Mouse (Mus musculus) kidney, adult 2 months (tissue): Measurements from ENCODE around the gene Plin5. TPM values are rescaled to one million over a fixed set of nuclear protein-coding genes. Genes with fewer than 3 reads are reported as not detected.

Experiments
- DNase-seq: peaks from one replicate; pipeline ENCODE4 v3.0.0; 2021
- H3K27ac ChIP-seq: fragments of 200-500 bp; 2 replicates; pipeline ENCODE4 v1.5.1; 2012; ENCODE audit warnings: low read depth, low read length, control low read depth, inconsistent platforms; ENCODE audit not compliant: insufficient read depth
- H3K27me3 ChIP-seq: fragments of 200-500 bp; replicated peaks from 2 replicates; pipeline ENCODE4 v1.6.1; 2012; ENCODE audit warnings: mild to moderate bottlenecking, moderate library complexity, low read length, inconsistent platforms; ENCODE audit not compliant: control insufficient read depth, insufficient read depth
- H3K36me3 ChIP-seq: fragments of 200-500 bp; 2 replicates; pipeline ENCODE4 v1.6.1; 2012; ENCODE audit warnings: mild to moderate bottlenecking, moderate library complexity, low read length, inconsistent platforms; ENCODE audit not compliant: control insufficient read depth, insufficient read depth
- H3K4me1 ChIP-seq: fragments of 200-500 bp; 2 replicates; pipeline ENCODE4 v1.6.1; 2011; ENCODE audit warnings: low read length; ENCODE audit not compliant: control insufficient read depth, insufficient read depth
- H3K4me3 ChIP-seq: fragments of 200-500 bp; 2 replicates; pipeline ENCODE4 v1.5.1; 2011; ENCODE audit warnings: mild to moderate bottlenecking, low read depth, low read length, control low read depth; ENCODE audit not compliant: insufficient read depth
- CTCF ChIP-seq: fragments of 200-500 bp; conservative IDR thresholded peaks from 2 replicates; pipeline ENCODE4 v1.5.1; 2011; ENCODE audit warnings: low read depth, mild to moderate bottlenecking, control low read depth, low read length, moderate library complexity, mixed read lengths; ENCODE audit not compliant: insufficient read depth, insufficient read length
- POLR2A ChIP-seq: fragments of 200-500 bp; IDR thresholded peaks from one replicate; pipeline ENCODE4 v1.6.1; 2011; ENCODE audit warnings: low read depth, low read length, control low read depth
- WGBS: fragments of 180-500 bp; shearing (Covaris S2); methylation state at CpG from one replicate; pipeline ENCODE4 v1.1.7; 2018; 5-methylcytosine and 5-hydroxymethylcytosine counted together
- polyA plus RNA-seq: library from polyadenylated mRNA; depleted of rRNA; stranded (reverse); fragments of >200 nt; gene quantifications from 2 replicates; pipeline ENCODE4 v1.2.3, GENCODE M21; 2012

The Plin5 gene
- polyA plus RNA-seq, 1 experiment, result 10.1 TPM

- Histone ChIP-seq H3K4me1 (no peaks in the 10 kb centered on the region), H3K27me3 (no peaks in the 10 kb centered on the region), H3K4me3 (peak overlapping the region; percentile 59; the same call in 1 of the 2 replicates), H3K27ac (no peak overlapping the region), H3K36me3 (no peaks in the 10 kb centered on the region)
- TF ChIP-seq POLR2A (no peak), CTCF (no peak)
- 44% methylated on average over 59 of the region's 59 CpGs for WGBS
- DNase-seq, result no peak
Observed at GRCm38 (mm10) chr17:56123681-56124340, 6.4 kb upstream of the Plin5 start.

- no peak for DNase-seq
- Histone ChIP-seq H3K36me3 (no peaks in the 10 kb centered on the region), H3K27me3 (no peaks in the 10 kb centered on the region), H3K4me3 (no peak overlapping the region), H3K4me1 (no peaks in the 10 kb centered on the region), H3K27ac (no peak overlapping the region)
- 94% methylated on average over 12 of the region's 12 CpGs for WGBS
- TF ChIP-seq CTCF (no peak), POLR2A (no peak)
Observed at GRCm38 (mm10) chr17:56123161-56123560, 5.8 kb upstream of the Plin5 start.

GRCm38 (mm10) chr17:56121826-56122225 is 4.4 kb upstream of the Plin5 start, which contains the start of gene Lrg1:
TSS of gene Lrg1 (minus strand) at chr17:56122001.
- Histone ChIP-seq H3K36me3 (no peaks in the 10 kb centered on the region), H3K27ac (peak within 1 kb of the TSS; percentile 49), H3K27me3 (no peaks in the 10 kb centered on the region)

GRCm38 (mm10) chr17:56119981-56120880 is 2.8 kb upstream of the Plin5 start:
- Histone ChIP-seq H3K27ac (peak overlapping the region; percentile 49), H3K27me3 (no peaks in the 10 kb centered on the region), H3K4me3 (peak overlapping the region; percentile 54), H3K36me3 (no peaks in the 10 kb centered on the region), H3K4me1 (no peaks in the 10 kb centered on the region)
- peak; percentile 92 for DNase-seq
- TF ChIP-seq POLR2A (no peak), CTCF (no peak)
- WGBS, result 3% methylated on average over 66 of the region's 66 CpGs

More at GRCm38 (mm10) chr17:56121826-56122225, 4.4 kb upstream of the Plin5 start, which contains the start of gene Lrg1:
- no peak for DNase-seq
- Histone ChIP-seq H3K4me3 (peak within 1 kb of the TSS; percentile 54), H3K4me1 (no peaks in the 10 kb centered on the region)
- no peak for TF ChIP-seq CTCF
- no peak for TF ChIP-seq POLR2A
- 69% methylated on average over 2 of the region's 2 CpGs for WGBS

GRCm38 (mm10) chr17:56119431-56119830 is 2.0 kb upstream of the Plin5 start:
- Histone ChIP-seq H3K36me3 (no peaks in the 10 kb centered on the region), H3K4me3 (no peak overlapping the region), H3K27ac (peak overlapping the region; percentile 46; the same call in 1 of the 2 replicates), H3K27me3 (no peaks in the 10 kb centered on the region), H3K4me1 (no peaks in the 10 kb centered on the region)
- 38% methylated on average over 12 of the region's 12 CpGs for WGBS
- peak; percentile 40 for DNase-seq
- 0 out of 2 replicates have a peak, but pooled peaks have one; percentile 9 for TF ChIP-seq CTCF
- TF ChIP-seq POLR2A, result no peak

GRCm38 (mm10) chr17:56116193-56116592 is 1.2 kb downstream of the Plin5 start:
- 77% methylated on average over 10 of the region's 10 CpGs for WGBS
- no peak for TF ChIP-seq POLR2A
- no peak for TF ChIP-seq CTCF
- Histone ChIP-seq H3K27ac (no peak overlapping the region), H3K4me3 (no peak overlapping the region), H3K36me3 (no peaks in the 10 kb centered on the region), H3K27me3 (no peaks in the 10 kb centered on the region), H3K4me1 (no peaks in the 10 kb centered on the region)
- DNase-seq, result no peak

- no peaks in the 10 kb centered on the region for H3K36me3 ChIP-seq
- whole genome bisulfite sequencing, result 85% methylated on average over 3 of the region's 3 CpGs
- no peak for DNase-seq
- H3K27ac ChIP-seq, result no peak overlapping the region
- H3K4me1 ChIP-seq, result no peaks in the 10 kb centered on the region
- no peak for TF ChIP-seq CTCF
- TF ChIP-seq POLR2A, result no peak
- no peak overlapping the region for H3K4me3 ChIP-seq
- H3K27me3 ChIP-seq, result no peaks in the 10 kb centered on the region
Observed at GRCm38 (mm10) chr17:56112743-56113142, 4.7 kb downstream of the Plin5 start.
